Mouse (Mus musculus) natural killer cell, adult 2 months (primary cell): ENCODE results near the gene Cd180.

ENCODE experiments used
- DNase-seq, 2 experiments: peaks; one replicate each; pipeline ENCODE4 v3.0.0; 2022; ENCODE audit warnings: low spot score in 2 of 2

The Cd180 gene

GRCm38 (mm10) chr13:102783531-102784310, 90.4 kb downstream of the Cd180 start:
- DNase-seq: no peak

- no peak for DNase-seq
Measured at GRCm38 (mm10) chr13:102786666-102787230, 93.4 kb downstream of the Cd180 start.
